Mouse (Mus musculus) CH12F3 (cell line): ENCODE measurements around the gene Gm40193.
"Not testable (repeated sequence)": the region's sequence is repeated elsewhere in the genome, so short reads cannot be mapped to it uniquely, and the experiment has no call there.

Experiments
- in situ Hi-C: fragments of 300-500 bp; cut with MboI; formaldehyde crosslinking; loops from 2 replicates; pipeline ENCODE4 v1.14.3; 2020; ENCODE audit warnings: low sequenced_read_pairs

Gene Gm40193

GRCm38 (mm10) chr11:70532839-70533238 is at the start of gene Gm40193:
TSS of gene Gm40193 (minus strand) at chr11:70532939.
- in situ Hi-C loops = no loop called here

- in situ Hi-C loops = no loop called here
Observed at GRCm38 (mm10) chr11:70582196-70582595, 49.5 kb upstream of the Gm40193 start.

GRCm38 (mm10) chr11:70580921-70581320 is 48.2 kb upstream of the Gm40193 start:
- in situ Hi-C loops = no loop called here

GRCm38 (mm10) chr11:70580358-70580720 is 47.6 kb upstream of the Gm40193 start:
- in situ Hi-C loops = no loop called here

- in situ Hi-C loops = no loop called here
Observed at GRCm38 (mm10) chr11:70579710-70580357, 47.1 kb upstream of the Gm40193 start.

GRCm38 (mm10) chr11:70578962-70579361 is 46.2 kb upstream of the Gm40193 start:
- in situ Hi-C loops = no loop called here

- in situ Hi-C loops = no loop called here
Observed at GRCm38 (mm10) chr11:70577201-70577600, 44.5 kb upstream of the Gm40193 start.

DNA sequence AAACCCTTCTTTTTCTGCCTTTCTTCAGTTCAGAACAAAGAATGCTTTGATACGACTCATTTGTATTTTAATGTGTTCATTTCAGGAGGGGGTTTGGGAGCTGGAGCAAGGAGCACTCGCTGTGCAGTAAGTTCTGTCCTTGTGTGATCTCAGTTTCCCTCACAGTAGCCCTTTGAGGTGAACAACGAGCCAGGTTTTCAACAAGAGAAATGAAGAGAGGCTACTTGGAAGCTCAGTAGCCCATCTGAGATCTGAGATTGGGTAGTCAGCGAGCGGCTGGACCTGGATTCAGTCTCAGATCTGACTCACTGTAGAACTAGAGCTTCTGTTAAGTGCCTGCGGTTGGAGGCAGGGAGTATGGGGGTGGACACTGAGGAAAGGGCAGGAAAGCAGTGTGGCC is 41.1 kb upstream of the Gm40193 start:
- in situ Hi-C loops = no loop called here

GRCm38 (mm10) chr11:70572348-70572902 is 39.7 kb upstream of the Gm40193 start:
- in situ Hi-C loops = no loop called here

DNA sequence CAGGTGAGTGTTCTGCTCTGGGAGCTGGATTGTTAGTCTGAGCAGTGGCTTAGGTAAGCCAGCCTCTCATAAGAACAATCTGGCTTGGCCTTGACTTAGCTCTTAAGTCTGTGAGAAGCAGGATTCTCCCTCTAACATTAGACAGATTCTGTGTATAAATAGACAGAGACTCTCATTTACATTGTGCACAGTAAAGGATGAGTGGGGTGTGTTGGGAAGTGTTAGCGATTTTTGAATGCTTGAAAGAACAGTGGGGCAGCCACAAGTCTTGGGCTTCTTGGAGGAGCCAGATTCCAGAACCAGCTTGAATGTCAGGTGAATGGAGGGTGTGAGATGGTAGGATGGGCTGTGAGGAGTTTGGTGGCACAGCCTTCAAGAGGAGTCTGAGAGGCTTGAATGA is 38.9 kb upstream of the Gm40193 start:
- in situ Hi-C loops = no loop called here

GRCm38 (mm10) chr11:70570614-70571013 is 37.9 kb upstream of the Gm40193 start:
- in situ Hi-C loops = not testable (repeated sequence)

DNA sequence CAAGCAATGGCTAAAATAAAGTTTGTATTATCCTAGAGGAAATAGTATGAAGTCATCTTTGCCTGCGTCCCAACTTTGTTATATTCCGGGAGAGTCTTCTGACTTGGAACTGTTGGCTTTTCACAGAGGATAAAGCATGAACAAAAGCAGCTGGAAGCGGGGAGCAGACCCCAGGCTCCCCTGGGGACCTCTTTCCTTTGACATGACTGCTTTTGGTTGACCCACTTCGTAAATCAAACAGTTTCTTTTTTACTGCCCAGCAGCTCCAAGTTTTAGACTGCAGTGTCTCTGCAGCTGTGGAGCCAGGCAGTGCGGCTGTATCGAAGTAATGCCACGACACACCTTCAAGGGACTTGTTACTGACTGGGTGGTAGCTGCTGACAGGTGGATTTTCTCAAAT is 33.8 kb upstream of the Gm40193 start:
- in situ Hi-C loops = no loop called here

DNA sequence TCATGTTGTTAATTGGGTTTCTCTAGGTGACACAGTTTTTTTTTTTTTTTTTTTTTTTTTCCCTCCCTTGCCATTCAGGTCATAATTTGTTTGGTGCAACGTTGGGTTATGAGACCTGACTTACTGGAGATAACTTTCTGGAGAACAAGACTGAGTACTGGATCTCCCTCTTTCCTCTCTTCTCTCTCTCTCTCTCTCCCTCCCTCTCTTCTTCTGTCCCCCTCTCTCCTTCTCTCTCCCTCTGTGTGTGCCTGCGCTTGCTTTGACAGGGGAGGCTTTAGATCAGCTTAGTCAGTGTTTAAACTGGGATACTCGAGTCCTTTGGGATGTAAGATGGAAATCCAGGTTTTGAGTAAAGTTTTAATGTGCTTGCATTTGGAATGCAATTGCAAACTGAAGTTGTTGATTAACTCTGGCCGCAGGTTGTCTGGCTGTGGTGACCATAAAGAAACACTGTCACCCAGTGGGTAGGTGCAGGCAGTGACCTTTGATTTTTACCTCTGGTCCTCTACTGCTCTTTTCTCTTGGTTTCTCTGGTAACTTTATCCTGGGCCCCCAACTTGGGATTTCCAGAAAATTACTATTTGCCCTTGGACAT is 31.6 kb upstream of the Gm40193 start:
- in situ Hi-C loops = no loop called here

DNA sequence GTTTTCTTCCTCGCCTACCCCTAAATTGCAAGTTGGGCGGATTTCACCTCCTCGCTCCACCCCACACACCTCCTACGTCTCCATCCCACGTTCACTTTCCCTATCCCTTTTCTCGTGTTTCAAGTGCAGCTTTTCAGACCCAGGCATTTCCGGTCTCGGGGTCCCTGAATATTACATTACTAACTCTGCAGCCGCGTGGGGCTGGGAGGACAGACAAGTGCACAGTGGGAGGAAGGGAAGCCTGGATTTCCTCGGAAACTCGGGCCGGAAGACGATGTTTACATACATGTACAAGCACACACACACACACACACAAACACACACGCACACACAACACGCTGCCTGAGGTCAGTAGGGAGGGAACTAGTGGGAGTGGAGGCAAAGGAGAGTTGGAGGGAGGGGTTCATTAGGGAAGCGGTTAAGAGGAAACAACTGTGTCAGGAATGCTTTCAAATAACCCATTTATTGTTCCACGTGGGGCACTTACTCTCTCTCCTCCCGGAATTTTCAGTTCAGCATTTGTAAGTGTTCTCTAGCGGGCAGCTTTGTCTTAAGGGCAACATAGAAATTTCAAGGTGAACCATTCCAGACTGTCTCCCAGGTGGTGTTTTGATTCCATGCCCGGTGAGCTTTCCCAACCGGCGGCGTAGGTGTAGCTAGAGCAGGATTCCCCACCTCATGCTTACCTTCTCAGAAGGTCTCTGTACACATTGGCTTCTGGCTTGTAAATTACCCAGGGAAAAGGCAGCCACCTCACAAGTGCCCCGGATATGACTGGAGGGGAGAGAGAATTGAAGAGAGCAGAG is 30.9 kb upstream of the Gm40193 start:
- in situ Hi-C loops = no loop called here

DNA sequence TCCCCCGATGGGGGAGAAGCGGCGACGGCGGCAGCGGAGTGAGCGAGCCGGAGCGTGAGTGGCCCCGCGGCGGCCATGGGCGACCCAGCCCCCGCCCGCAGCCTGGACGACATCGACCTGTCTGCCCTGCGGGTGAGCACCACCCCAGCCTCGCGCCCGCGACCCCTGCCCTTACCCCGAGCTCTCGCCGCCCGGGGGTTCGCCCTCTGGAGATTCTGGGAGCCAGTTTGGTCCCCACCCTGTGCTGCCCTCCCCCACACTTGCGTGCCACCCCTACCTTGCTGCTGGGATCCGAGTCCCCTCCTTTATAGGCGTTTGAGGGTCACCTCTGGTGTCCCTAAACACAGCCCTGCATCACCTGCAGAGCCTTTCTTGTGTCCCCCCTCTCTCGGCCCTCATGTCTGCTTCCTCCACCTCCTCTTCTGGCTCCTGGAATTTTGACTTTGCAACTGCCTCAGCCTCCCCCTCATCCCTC is 30.3 kb upstream of the Gm40193 start:
- in situ Hi-C loops = no loop called here

DNA sequence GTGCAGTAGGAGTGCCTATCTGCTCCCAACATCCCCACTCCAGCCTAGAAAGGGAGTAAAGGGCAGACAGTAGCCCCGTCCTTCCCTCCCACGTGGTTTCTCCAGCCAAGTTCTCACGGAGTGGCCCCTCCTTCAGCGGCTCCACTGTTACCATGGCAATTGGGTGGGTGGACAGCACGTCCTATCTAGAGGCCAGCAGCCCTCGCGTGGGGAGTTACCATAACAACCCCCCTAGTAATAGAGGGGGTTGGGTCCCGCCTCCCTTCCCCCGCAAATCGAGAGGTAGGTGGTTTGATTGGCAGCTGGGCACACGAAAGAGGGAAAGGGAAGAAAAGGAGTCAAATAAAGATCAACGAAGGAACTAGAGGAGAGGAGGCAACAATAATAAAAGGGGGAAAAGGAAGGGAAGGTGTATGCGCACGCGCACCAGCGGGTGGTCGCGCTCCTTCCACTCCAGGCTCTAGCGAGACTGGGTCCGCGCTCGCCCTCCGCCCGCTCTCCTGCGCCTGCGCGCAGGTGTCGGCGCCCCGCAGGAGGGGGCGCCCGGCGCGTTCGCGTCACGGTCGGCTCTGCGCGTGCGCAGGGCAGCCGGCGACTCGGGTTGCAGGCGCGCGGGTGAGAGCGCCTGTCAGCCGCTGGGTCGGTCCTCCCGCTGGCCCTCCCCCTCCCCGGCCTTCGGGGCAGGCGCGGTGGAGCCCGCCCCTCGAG is 29.7 kb upstream of the Gm40193 start, which contains the start of gene Mink1:
Mink1 (plus strand) TSS at position 595 of the 708 bp plus-strand sequence.
- in situ Hi-C loops = no loop called here

- in situ Hi-C loops = no loop called here
Observed at GRCm38 (mm10) chr11:70561937-70562286, 29.2 kb upstream of the Gm40193 start.

DNA sequence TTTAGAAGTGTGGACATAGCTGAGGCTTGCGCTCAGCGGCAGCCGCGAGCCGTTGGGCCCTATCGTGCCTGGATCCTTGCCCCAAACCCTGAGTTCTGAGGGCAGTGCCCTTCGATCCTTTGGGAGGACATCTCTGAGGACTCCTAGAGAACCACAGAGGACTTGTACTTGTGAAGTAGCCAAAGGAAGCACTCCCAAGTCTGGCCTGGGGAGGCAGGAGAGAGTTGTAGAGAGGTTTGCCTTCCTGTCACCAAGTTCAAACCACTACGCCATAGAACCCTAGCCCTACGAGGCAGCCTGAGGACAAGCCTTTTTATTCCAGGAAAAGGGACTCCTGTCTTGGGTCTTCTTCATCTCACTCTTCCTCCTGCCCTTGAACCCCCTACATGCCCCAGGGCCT is 24.8 kb upstream of the Gm40193 start:
- in situ Hi-C loops = no loop called here

GRCm38 (mm10) chr11:70553940-70554339 is 21.2 kb upstream of the Gm40193 start:
- in situ Hi-C loops = no loop called here

DNA sequence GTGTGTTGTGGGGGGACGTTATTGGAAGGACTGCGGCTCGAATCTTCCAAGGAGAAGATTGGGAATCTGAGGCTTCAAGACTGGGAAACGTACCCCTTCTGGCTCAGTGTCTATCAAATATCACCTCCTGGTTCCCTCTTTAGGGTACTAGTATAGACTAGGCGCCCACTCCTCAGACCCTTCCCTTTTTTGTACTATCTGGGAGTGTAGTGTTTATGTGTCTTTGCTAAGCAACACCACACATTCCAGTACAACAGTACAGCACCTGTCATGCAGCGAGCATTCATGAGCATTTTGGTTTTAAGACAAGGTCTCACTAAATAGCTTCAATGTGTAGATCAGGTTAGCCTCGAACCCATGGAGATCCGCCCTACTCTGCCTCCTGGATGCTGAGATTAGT is 18.8 kb upstream of the Gm40193 start:
- in situ Hi-C loops = no loop called here

- in situ Hi-C loops = no loop called here
Observed at GRCm38 (mm10) chr11:70544496-70544895, 11.8 kb upstream of the Gm40193 start.
